Mouse (Mus musculus) layer of hippocampus, adult 8-10 months (tissue): ENCODE data around the gene Trmt112. TPM values are rescaled to one million over a fixed set of nuclear protein-coding genes. Genes with fewer than 3 reads are reported as not detected.
"Not testable (repeated sequence)": the region's sequence is repeated elsewhere in the genome, so short reads cannot be mapped to it uniquely, and the experiment has no call there.

Experiments
- DNase-seq, 2 experiments: peaks; one replicate each; pipeline ENCODE4 v3.0.0; 2022; ENCODE audit warnings: low spot score in 2 of 2
- total RNA-seq, 4 experiments: library from RNA; stranded (reverse); gene quantifications; 2 replicates each; pipeline ENCODE4 v1.2.4; 2022

Trmt112 gene
- total RNA-seq, 4 experiments from 2014 or later, result 40.3 to 53.0 (median 45.6) TPM

DNA sequence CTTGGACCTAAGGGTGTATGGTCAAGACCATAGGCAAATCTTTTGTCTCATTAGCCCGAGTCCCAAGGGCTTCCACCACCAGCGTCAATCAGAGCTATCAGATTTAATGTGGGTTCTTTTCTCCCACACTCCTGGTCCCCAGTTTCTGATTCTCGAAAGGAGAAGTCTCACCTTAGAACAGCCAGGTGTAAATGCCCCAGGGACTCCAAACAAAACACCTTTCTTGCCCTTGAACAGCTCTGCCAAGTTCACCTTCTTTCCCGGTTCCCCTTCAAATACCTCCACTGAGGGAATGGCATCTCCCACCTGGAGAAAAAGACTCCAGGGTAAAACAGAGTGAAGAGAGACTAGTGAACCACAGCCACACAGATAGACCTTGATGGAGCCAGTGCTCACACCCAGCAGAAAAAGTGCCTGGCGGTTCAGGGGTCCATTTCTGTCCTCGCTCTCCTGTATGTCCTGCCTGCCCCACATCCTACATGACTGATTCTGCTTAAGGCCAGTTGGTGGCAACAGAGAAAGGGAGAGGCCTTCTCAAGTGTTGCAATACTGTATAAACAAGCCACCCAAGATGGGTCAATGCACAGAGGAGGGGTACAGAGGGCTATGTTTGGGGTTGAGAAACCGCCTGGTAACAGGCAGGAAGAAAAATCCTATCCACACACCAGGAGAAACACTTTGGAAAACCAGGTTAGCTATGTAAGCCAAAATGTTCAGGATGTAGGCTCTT is 1.5 kb upstream of the Trmt112 start:
- DNase-seq, result no peak

DNA sequence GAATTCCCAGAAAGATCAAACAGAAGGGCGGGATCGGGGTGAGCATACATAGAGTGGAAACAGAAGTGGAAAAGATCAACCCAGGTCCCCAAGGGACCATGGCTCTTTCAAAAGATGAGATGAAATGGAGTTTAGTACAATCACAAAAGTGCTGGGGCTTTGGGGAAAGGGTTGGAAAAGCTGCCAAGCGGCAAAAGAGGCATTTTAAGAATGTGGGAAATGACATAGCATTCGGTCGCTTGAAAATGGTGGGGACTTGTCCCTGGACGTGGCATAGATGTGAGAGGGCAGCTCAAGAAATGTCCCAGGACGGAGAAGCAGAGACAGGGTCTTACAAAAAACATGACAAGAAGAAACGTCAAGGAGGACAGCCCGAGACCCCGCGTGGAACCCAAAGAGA is 477 bp upstream of the Trmt112 start:
- DNase-seq, result no peak

DNA sequence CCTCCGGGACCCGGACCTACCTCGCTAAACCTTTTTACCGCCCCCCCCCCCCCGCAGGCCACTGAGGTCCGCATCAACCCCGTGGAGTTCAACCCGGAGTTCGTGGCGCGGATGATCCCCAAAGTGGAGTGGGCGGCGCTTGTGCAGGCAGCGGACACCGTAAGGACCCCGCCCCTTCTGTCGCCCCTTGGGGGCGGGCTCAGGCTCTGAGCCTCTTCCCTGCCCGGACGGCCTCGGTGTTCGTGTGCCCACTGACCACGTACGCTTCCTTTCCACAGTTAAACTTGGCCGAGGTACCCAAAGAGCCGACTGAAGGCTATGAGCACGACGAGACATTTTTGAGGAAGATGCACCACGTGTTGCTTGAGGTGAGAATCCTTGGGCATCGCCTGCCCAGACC is 808 bp downstream of the Trmt112 start:
- not testable (repeated sequence) for DNase-seq

DNA sequence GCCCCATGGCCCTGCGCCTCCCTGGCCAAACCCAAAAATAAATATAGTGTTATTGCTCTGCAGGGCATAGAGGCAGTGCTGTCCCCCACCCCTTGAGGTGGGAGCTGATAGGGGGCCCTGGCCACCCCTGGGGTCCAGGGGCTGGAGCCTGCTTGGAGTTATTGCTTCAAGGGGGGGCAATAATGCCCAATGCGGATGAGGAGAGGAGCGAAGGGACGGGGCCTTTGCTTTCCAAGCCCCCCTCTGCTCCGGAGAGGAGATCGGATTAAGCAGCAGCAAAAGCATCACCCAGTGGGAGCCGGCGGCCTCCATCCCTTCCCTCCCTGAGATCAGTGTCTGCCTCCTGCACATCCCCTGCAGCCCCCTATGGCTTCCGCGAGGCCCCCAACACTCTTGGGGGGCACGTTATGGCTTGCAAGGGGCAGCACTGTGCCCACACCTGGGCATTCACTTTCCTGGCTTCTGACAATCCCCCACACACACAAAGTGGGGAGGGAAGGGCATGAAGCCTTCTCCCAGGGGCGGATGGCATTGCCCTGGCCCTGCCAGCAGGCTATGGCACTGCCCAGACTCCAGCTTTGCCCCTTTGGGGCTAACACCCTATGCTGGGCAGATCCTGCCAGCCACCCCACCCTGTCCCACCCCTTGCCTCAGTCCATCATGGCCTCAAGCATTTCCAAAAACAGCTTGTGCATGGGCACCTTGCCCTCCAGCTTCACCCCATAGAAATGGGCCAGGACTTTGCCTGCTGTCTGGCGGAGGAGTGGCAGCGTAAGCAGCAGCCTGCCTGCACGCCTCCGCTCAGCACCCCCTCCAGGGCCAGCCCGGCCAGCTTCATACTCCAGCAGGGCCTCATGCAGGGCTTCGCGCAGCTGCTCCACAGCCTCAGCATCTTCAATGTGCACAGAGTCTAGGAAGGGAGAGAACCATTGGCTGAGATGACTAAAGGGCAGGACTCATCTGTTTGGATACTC is 1.9 kb downstream of the Trmt112 start:
- no peak for DNase-seq

DNA sequence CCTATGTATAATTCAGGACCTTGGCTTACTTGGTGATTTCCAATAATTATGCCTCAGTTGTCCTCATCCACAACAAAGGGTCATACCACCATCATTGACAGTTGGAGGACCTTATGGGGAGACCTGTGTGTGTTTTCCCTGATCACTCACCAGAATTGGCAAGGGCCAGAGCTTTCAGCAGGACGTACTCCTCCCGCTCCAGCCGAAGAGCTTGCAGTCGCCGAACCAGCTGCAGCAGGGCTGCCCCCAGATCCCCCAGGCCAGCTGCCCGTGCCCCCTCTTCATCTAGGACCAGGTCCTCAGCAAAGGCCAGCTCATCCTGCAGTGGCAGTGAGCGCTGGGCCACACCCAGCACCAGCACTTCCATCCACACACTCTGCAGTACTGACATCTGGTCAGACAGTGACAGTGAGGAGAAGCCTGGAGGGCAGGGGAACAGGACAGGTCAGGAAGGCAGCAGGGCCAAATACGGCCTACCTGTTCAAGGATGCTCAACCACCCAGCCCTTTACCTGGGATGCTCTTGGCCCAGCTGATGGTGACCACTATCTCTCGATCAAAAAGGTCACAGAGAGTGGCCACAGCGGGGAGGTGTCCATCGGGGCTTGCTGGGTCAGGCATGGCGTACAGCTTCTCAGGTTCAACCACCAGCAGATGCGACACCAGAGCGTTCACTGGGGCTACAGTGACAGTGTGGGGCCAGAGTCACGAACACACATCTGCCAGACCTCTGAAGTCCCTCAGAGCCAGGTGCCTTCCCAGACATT is 2.9 kb downstream of the Trmt112 start:
- no peak for DNase-seq

DNA sequence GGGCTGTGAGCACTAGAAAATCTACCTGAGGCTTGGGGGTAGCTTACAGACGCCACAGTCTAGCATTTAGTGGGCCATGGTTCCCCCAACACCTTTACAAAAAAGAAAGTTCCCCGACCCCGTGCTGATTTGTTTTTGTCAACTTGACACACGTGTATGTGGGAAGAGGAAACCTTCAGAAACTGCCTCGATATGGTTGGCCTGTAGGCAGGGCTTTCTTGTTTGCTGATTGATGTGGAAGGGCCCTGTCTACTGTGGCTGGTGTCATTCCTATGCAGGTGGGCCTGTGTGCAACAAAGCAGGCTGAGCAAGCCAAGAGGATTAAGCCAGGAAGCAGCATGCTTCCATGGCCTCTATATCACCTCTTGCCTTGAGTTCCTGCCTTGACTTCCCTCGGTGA is 3.5 kb downstream of the Trmt112 start:
- DNase-seq, result no peak

DNA sequence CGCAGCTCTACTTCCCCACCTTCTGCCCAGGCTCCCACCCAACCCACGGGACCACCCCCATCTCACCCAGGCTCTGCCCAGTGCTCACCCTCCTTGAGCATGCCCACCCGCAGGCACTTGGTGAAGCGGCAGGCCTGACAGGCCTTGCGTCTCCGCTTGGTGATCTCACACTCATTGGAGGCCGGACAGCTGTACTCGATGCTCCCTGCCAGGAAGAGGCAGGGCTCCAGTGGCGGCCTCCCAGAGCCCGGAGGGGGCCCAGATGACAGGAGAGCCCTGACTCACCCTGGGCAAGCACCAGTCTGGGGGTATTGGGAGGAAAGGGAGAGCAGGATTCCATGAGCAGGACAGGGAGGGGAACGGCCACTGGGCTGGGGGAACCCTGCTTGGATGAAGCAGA is 4.5 kb downstream of the Trmt112 start:
- DNase-seq, result no peak

DNA sequence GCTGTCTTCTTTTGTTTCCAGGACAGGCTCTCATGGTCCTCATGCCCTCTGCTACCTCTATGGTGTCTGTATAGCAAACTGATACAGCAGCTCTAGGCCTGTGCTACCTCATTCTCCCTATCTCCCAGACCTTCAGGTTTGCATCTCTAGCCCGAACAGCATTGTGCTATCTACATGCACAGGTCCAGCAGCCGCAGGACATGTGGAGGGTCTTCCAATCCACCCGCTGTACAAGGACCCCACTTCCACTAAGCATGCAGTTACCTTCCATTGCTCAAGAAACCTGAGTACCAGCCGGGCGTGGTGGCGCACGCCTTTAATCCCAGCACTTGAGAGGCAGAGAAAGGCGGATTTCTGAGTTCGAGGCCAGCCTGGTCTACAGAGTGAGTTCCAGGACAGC is 5.0 kb downstream of the Trmt112 start:
- no peak for DNase-seq

DNA sequence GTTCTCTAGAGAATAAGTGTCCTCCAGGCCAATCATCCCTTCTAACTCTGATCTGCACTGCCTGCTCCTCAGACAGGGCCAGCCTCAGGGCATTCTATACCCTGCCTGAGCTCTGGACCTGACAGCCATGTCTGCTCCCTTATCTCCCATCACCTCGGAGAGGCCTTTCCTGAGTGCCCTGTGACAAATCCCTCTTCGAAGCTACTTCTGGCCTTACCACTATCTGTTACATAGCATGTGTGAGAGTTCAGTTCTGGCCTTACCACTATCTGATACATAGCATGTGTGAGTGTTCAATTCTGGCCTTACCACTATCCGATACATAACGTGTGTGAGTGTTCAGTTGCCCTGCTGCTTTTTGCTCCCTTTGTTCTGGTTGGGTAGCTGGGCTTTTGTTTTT is 5.8 kb downstream of the Trmt112 start:
- no peak for DNase-seq

DNA sequence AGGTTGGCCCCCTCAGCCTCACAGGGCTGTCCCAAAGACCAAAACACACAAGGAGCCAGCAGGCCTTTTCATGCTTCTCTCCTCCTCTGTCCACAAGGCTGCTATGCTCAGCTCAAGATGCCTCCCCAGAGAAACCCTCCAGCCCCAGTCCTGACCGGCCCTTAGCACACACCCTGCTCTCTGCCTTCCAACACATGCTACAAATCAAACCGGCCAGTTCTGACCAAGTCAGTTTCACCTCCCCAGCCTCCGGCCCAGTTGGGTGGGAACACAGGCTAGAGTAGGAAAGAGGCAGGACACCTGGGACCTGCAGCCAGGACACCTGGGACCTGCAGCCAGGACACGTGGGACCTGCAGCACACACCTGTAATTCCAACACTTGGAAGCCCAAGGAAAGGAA is 7.0 kb downstream of the Trmt112 start:
- DNase-seq, result no peak

DNA sequence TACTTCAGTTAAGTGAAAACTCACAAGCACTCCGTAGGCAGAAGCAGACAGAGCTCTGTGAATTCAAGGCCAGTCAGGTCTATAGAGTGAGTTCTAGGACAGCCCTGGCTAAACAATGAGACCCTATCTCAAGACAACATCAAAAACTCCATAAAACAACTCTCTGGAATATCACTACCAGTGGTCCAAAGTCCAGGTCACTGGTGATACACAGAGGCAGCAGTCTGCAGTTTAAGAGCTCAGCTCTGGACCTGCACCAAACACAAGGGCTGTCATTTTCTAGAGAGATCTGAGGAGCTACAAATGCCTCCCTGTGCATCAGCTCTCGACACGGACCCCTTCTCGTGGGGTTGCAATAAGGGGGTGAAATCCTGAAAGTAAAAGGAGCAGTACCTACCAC is 8.8 kb downstream of the Trmt112 start:
- no peak for DNase-seq

DNA sequence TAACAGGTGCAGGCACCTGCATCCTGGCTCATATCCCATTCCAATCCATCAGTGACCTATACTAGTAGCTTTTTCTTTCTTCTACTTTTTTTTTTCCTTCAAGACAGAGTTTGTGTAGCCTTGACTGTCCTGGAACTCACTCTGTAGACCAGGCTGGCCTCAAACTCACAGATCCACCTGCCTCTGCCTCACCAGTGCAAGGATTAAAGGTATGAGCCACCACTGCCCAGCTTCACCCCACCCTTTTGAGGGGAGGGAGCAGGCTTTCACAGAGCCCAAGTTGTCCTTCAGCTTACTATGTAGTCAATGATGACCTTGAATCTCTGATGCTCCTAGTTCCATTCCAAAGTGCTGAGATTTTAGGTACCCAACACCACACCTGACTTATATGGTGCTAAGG is 9.9 kb downstream of the Trmt112 start:
- no peak for DNase-seq

DNA sequence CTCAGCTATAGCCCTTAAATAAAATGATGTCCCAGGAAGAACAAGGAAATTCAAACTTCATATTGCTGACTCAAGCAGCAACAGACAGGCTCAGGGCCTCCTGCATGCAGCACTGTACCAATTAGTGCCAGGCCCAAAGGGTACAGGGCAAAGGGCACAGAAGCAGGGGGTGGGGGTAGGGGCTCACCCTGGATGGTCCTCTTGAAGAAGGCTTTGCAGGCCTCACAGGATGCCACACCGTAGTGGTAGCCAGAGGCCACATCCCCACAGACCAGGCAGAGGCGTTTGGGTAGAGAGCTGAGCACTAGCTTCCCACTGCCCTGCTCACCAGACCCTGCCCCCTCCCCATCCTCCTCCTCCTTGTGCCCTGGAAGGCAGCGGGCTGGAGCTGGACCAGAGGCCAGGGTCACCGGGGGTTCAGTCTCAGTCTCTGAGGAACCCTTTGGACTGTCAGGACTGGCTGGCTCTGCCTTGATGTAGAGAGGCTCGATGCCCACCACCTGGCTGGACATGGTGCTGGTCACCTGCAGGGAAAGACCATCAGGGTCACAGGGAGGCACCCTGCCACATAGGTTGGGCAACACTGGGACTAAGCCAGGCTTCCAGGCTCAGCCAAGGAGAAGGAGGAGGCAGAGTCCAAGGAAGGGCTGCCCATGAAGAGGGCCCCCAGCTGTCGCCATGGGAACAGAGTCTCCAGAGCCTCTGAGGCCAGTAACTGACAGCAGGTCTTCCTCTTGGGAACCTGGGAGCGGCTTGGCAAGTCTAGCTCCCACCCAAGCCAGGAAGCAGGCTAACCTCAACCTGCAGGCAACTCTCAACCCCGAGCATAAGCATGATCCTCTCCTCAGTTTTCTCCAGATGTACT is 10.6 kb downstream of the Trmt112 start:
- DNase-seq, result no peak

DNA sequence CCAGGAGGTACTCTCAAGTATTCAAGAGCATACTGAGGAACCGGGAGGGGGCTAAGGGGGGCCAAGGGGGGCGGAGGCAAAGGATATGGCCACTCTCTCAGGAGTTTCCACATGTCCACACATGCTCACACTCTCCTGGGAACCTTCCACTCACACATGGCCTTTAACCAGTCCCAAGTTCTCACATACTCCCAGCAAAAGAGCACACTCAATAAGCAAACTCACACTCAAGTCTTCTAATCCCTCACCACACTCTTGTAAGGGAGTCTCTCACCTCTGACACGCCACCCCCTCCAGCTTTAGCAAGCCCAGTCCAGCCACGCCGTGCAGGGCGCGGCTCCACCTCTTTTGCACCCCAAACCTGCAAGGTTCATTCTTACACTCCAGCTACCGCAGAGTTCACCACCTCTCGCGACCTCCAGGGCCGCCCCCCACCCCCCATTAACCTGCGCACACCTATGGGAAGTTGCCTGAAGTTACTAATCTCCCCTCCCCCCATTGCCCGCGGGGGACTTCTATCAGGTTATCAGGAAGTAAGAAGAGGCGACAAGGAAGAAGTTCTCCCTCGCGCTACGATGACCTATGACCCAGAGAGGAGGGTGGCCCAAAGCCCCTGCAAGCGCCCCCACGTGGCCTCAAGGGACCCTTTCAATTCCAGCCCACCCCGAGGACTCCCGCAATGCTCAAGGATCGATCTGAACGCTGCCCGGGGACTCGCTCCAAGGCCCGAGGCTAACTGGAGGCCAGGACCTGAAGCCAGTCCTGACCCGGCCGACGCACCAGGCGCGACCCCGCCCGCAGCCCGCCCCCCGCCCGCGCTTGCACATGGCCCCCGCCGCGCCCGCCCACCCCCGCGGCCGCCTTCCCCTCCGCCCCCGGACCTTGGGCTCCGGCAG is 11.5 kb downstream of the Trmt112 start:
- DNase-seq, result no peak

DNA sequence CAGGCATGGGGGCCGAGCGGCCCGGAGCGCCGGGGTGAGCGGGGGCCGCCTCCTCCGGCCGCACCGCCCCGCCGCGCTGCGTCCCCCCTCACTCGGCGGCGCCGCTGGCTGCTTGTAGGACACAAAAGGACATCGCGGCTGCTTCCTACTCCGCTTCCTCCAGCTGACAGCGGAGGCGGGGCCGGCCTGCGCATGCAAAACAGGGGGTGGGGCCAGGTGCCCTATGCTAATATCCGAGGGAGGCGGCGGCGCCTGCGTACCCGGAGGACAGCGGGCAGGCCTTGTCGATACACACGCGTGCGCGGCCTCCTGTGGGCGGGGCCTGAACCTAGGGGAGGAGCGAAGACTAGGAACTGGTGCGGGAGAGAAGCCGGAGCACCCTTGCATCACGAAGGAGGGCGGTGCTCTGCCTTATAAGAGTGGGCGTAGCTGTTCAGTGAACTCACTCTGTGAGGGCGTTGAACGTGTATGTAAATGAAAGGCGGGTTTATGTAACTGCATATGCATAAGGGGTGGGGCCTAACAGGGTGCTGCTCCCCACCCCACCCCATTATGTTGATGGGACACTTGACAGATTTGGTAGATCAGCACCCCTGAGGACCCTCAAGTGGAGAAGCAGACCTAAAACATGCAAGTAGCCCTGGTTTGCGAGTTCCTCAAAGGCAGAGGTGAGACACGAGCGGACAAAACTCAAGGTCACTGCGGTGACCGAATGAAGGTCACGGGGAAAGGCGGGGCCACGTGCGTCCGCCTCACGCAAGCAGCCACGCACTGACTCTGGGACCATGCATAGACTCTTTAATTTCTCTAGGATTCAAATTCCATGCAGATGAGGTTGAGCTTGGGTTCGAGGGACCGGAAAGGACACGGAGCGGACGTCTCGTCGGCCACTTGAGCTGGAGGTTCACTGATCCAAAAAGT is 12.4 kb downstream of the Trmt112 start, which contains the start of gene Esrra:
TSS of gene Esrra (minus strand) at position 167 of the 921 bp plus-strand sequence.
- peak; percentile 100 for DNase-seq

DNA sequence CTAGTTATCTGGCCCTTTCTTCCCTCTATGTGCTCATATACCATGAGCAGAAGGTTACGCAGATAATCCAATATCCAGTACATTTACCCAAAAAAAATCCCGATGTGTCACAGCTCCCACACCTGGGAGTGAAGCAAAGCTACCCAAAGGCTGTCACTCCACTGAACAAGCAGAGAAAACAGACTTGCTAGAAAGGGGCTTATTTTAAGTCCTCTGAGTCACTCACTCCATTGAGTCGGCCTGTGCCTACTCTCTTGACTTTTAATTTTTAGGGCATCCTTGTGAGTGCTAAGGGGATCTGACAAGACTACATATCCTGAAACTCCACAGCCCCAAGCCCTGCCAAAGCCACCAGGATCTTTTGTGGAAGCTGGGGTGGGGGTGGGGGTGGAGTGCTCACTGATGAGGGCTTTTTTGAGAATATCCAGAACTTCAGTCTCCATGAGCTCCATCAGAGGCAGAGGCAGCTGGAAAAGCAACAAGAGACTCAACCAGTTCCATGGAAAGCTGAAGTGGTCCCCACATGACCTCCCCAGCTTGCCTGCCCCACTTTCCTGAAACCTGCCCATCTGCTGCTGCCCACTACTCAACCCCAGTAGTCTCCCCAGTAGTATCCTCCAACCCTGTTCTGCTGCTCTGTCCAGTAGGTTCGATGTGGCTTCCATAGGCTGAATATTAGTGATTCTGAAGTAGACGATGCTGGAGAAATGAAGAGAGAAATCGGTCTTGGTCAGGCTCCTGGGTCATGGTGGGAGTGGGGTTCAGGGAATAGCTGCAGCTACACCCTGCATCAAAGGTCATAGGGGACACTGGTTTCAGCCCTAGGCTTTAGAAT is 13.6 kb downstream of the Trmt112 start:
- no peak for DNase-seq

DNA sequence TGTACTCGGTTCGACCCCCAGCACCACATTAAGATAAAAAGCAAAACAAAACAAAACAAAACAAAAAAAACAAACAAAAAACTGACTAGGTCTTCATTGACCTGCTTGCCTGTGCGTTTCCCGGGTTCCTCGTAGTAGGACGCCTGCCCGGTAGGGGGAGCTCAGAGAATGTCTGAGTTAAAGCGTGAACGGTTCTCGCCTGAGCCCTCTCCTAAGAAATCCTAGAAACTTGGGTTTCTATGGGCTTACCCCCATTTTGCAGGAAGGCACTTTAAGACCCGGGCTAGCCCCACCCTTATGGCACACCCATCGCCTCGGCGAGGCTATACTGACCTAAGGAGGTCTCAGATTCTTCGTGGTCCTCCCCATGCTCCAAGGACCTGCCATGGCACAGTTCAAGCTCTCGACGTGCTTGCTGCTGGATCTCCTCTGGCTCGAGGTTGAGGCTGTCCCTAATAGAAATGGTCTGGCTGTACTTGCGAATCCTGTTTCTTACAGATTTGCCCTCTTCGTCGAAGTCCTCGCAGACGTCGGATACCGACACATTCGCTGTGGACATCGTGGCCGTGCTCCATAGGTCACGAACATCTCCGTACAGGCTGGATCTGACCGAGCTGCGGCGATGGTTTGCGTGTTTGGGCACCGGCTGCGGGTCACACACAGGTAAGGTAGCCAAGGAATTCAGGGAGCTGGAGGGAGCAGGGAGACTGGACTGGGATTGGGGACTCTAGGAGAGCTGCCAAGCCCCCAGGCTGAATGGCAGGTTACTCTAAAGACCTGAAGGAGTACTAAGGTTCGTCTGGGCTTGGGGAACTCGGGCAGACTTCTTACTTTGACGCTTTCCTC is 15.2 kb downstream of the Trmt112 start:
- peak in 1 of 2 experiments; percentile 91 for DNase-seq
